Mouse (Mus musculus) spleen, postnatal 0 days (tissue): ENCODE measurements around the gene Hist1h3g. TPM values are rescaled to one million over a fixed set of nuclear protein-coding genes. Genes with fewer than 3 reads are reported as not detected.

Experiments
- polyA plus RNA-seq: library from polyadenylated mRNA; unstranded; fragments of >200 nt; fragmentation: Nextera tagmentation; extraction: Ambion mirVana; gene quantifications from 2 replicates; pipeline ENCODE4 v1.2.1, GENCODE M21; 2015

The Hist1h3g gene
- polyA plus RNA-seq, 1 experiment from 2014 or later = 26.4 TPM

Other genes starting within 250 kb of the Hist1h3g start
- 17.3 and 18.4 TPM in 2 replicates for gene Zfp322a, start 166.2 kb upstream of the Hist1h3g start, polyA plus RNA-seq
- 6.4 and 6.9 TPM in 2 replicates for gene Abt1, start 111.6 kb upstream of the Hist1h3g start, polyA plus RNA-seq
- 2.5 and 3.0 TPM in 2 replicates for gene Btn1a1, start 69.5 kb upstream of the Hist1h3g start, polyA plus RNA-seq
- not detected in 2 replicates for gene Btn2a2, start 46.6 kb upstream of the Hist1h3g start, polyA plus RNA-seq
- gene Hist1h4h, start 4.4 kb upstream of the Hist1h3g start, polyA plus RNA-seq = 10.2 and 10.9 TPM in 2 replicates
- 40.9 and 45.6 TPM in 2 replicates for gene Hist1h2af, start 1.5 kb upstream of the Hist1h3g start, polyA plus RNA-seq
- 2.3 and 2.8 TPM in 2 replicates for gene Hist1h2bh, start 8.0 kb downstream of the Hist1h3g start, polyA plus RNA-seq
- gene Hist1h3f, start 8.6 kb downstream of the Hist1h3g start, polyA plus RNA-seq = 5.0 and 8.1 TPM in 2 replicates
- 7.3 and 7.9 TPM in 2 replicates for gene Hist1h4f, start 16.2 kb downstream of the Hist1h3g start, polyA plus RNA-seq
- gene Hist1h1d, start 17.8 kb downstream of the Hist1h3g start, polyA plus RNA-seq = 0.91 and 1.1 TPM in 2 replicates
- gene Hist1h3e, start 26.9 kb downstream of the Hist1h3g start, polyA plus RNA-seq = 15.3 and 18.5 TPM in 2 replicates
- gene Hist1h2ae, start 35.8 kb downstream of the Hist1h3g start, polyA plus RNA-seq = 134 and 158 TPM in 2 replicates
- 22.9 and 29.0 TPM in 2 replicates for gene Hist1h2bg, start 36.0 kb downstream of the Hist1h3g start, polyA plus RNA-seq
- 18.8 and 26.9 TPM in 2 replicates for gene Hist1h2bf, start 38.8 kb downstream of the Hist1h3g start, polyA plus RNA-seq
- 4.1 and 8.1 TPM in 2 replicates for gene Hist1h2ad, start 39.0 kb downstream of the Hist1h3g start, polyA plus RNA-seq
- gene Hist1h3d, start 40.3 kb downstream of the Hist1h3g start, polyA plus RNA-seq = 19.3 and 30.4 TPM in 2 replicates
- gene Hist1h4d, start 46.2 kb downstream of the Hist1h3g start, polyA plus RNA-seq = 202 and 234 TPM in 2 replicates
- gene Hist1h2be, start 85.7 kb downstream of the Hist1h3g start, polyA plus RNA-seq = 2.5 and 3.2 TPM in 2 replicates
- 31.4 and 33.9 TPM in 2 replicates for gene Hist1h1e, start 87.1 kb downstream of the Hist1h3g start, polyA plus RNA-seq
- gene Hist1h2ac, start 148.5 kb downstream of the Hist1h3g start, polyA plus RNA-seq = 1.9 and 3.1 TPM in 2 replicates
- 77.4 and 85.8 TPM in 2 replicates for gene Hist1h2bc, start 148.8 kb downstream of the Hist1h3g start, polyA plus RNA-seq
- gene Hist1h1t, start 160.4 kb downstream of the Hist1h3g start, polyA plus RNA-seq = not detected in 2 replicates
- gene Hist1h4c, start 163.0 kb downstream of the Hist1h3g start, polyA plus RNA-seq = 18.8 TPM in 2 replicates
- 10.7 and 14.6 TPM in 2 replicates for gene Hfe, start 175.4 kb downstream of the Hist1h3g start, polyA plus RNA-seq
- gene Hist1h1c, start 203.4 kb downstream of the Hist1h3g start, polyA plus RNA-seq = 62.5 and 68.9 TPM in 2 replicates
- 10.7 and 11.0 TPM in 2 replicates for gene Hist1h3c, start 210.2 kb downstream of the Hist1h3g start, polyA plus RNA-seq
- 7.7 and 9.4 TPM in 2 replicates for gene Hist1h2bb, start 211.3 kb downstream of the Hist1h3g start, polyA plus RNA-seq
- gene Hist1h2ab, start 215.7 kb downstream of the Hist1h3g start, polyA plus RNA-seq = 104 and 128 TPM in 2 replicates
- gene Hist1h3b, start 216.8 kb downstream of the Hist1h3g start, polyA plus RNA-seq = 51.9 and 64.5 TPM in 2 replicates
- 8.3 and 9.5 TPM in 2 replicates for gene Hist1h4b, start 221.6 kb downstream of the Hist1h3g start, polyA plus RNA-seq
- 1.3 and 1.4 TPM in 2 replicates for gene Hist1h4a, start 225.8 kb downstream of the Hist1h3g start, polyA plus RNA-seq
- gene Hist1h3a, start 227.0 kb downstream of the Hist1h3g start, polyA plus RNA-seq = 26.7 and 31.7 TPM in 2 replicates
- gene Hist1h1a, start 228.2 kb downstream of the Hist1h3g start, polyA plus RNA-seq = 15.4 and 20.8 TPM in 2 replicates
- gene Trim38, start 234.5 kb downstream of the Hist1h3g start, polyA plus RNA-seq = not detected in 2 replicates